ENCODE assay signal across 26 mouse cellular contexts in genomic region chr5:132027859-132028498, GRCm38 (mm10).
A peak's percentile ranks its signal among the peaks of the same experiment; 100 is the strongest.
DNase-seq lines count a peak whose midpoint lies in the region; ATAC-seq lines count a peak whose summit lies in the region.
"Had no signal": no experiment of that assay in that cellular context is flagged by ENCODE, and none has a peak within 500 bp of the region (broad histone marks: within the 10 kb centered on the region; RNA-seq: fewer than 3 reads in every experiment).

No protein-coding gene starts in this region.

- H3K4me1 ChIP-seq in embryonic facial prominence, embryonic 14.5 days (ENCODE audit: control insufficient read depth, insufficient read depth, low read length): peaks cover 20% of the 10 kb centered on the region
- peaks cover 5% of the 10 kb centered on the region for H3K4me1 ChIP-seq in limb, embryonic 15.5 days
- H3K4me1 ChIP-seq in intestine, embryonic 15.5 days (replicated peaks): no peaks in the 10 kb centered on the region
- H3K4me1 ChIP-seq: liver, embryonic 12.5 days had no signal

- H3K9ac ChIP-seq in embryonic facial prominence, embryonic 14.5 days (ENCODE audit: low read depth, low read length): no peak overlapping the region
- H3K9ac ChIP-seq in limb, embryonic 15.5 days: no peak overlapping the region
- H3K9ac ChIP-seq in intestine, embryonic 15.5 days: no peak overlapping the region
- H3K9ac ChIP-seq: hindbrain, embryonic 12.5 days; liver, embryonic 12.5 days; liver, postnatal 0 days; neural tube, embryonic 15.5 days had no signal

- no peaks in the 10 kb centered on the region for H3K9me3 ChIP-seq in embryonic facial prominence, embryonic 14.5 days (ENCODE audit: control insufficient read depth, low read length)
- H3K9me3 ChIP-seq in limb, embryonic 15.5 days: no peaks in the 10 kb centered on the region
- H3K9me3 ChIP-seq in intestine, embryonic 15.5 days: no peaks in the 10 kb centered on the region
- H3K9me3 ChIP-seq: hindbrain, embryonic 12.5 days; liver, embryonic 12.5 days; neural tube, embryonic 15.5 days had no signal

- no peaks in the 10 kb centered on the region for H3K27me3 ChIP-seq in embryonic facial prominence, embryonic 14.5 days (replicated peaks; ENCODE audit: control insufficient read depth, insufficient read depth, low read length)
- no peaks in the 10 kb centered on the region for H3K27me3 ChIP-seq in limb, embryonic 15.5 days
- no peaks in the 10 kb centered on the region for H3K27me3 ChIP-seq in intestine, embryonic 15.5 days (replicated peaks)
- H3K27me3 ChIP-seq: hindbrain, embryonic 12.5 days; liver, embryonic 12.5 days; neural tube, embryonic 15.5 days had no signal

- 44% methylated on average over 5 of the region's 5 CpGs for WGBS in embryonic facial prominence, embryonic 14.5 days
- 50% methylated on average over 5 of the region's 5 CpGs for WGBS in limb, embryonic 15.5 days
- 46% methylated on average over 5 of the region's 5 CpGs for WGBS in intestine, embryonic 15.5 days

- no peaks in the 10 kb centered on the region for H3K36me3 ChIP-seq in embryonic facial prominence, embryonic 14.5 days (ENCODE audit: control insufficient read depth, insufficient read depth, low read length)
- H3K36me3 ChIP-seq in limb, embryonic 15.5 days: no peaks in the 10 kb centered on the region
- H3K36me3 ChIP-seq in intestine, embryonic 15.5 days: no peaks in the 10 kb centered on the region
- H3K36me3 ChIP-seq: hindbrain, embryonic 12.5 days; liver, embryonic 12.5 days; neural tube, embryonic 15.5 days had no signal

- no peak overlapping the region for H3K4me3 ChIP-seq in embryonic facial prominence, embryonic 14.5 days (ENCODE audit: low read depth, low read length)
- H3K4me3 ChIP-seq in limb, embryonic 15.5 days: no peak overlapping the region
- H3K4me3 ChIP-seq in intestine, embryonic 15.5 days (replicated peaks): no peak overlapping the region
- H3K4me3 ChIP-seq: hindbrain, embryonic 12.5 days; liver, embryonic 12.5 days; neural tube, embryonic 15.5 days had no signal

- H3K4me2 ChIP-seq in embryonic facial prominence, embryonic 14.5 days (ENCODE audit: low read depth, low read length): 0 out of 2 replicates have a peak overlapping the region, but pooled peaks have one; percentile 11
- no peak overlapping the region for H3K4me2 ChIP-seq in limb, embryonic 15.5 days
- H3K4me2 ChIP-seq in intestine, embryonic 15.5 days (replicated peaks): no peak overlapping the region
- H3K4me2 ChIP-seq: hindbrain, embryonic 12.5 days; liver, embryonic 12.5 days; neural tube, embryonic 15.5 days had no signal

- ATAC-seq in frontal cortex, adult (ENCODE audit: low TSS enrichment): peak; percentile 62; the same call in 1 of the 2 replicates
- peak; percentile 68; the same call in 1 of the 2 replicates for ATAC-seq in embryonic facial prominence, embryonic 14.5 days (ENCODE audit: low read depth)
- no peak for ATAC-seq in limb, embryonic 15.5 days (ENCODE audit: insufficient number of reproducible peaks, low FRiP score, low TSS enrichment, low read depth)
- ATAC-seq in intestine, embryonic 15.5 days: no peak
- ATAC-seq: intestine, postnatal 0 days; liver, embryonic 12.5 days; liver, postnatal 0 days had no signal

- no peak for DNase-seq in frontal cortex, postnatal 10 days (ENCODE audit: low spot score in 2 of 2)
- DNase-seq in right cerebral cortex, adult 18-20 months: peak; percentile 5
- no peak for DNase-seq in right cerebral cortex, postnatal 14 days
- peak; percentile 87 for DNase-seq in embryonic facial prominence, embryonic 14.5 days (ENCODE audit: low spot score)
- DNase-seq: adrenal gland, postnatal 25 days; B cell, adult 2 months; cerebellum, adult 8-10 months; cerebellum, postnatal 25 days; gastrocnemius, postnatal 25 days; heart, adult 11 months; heart, postnatal 36 days; kidney, postnatal 10 days; liver, postnatal 0 days; lung, postnatal 10 days; midbrain, embryonic 14.5 days; retina, postnatal 1 day; spleen, adult 18-20 months; thymus, postnatal 4 days had no signal

- H3K27ac ChIP-seq in embryonic facial prominence, embryonic 14.5 days (replicated peaks; ENCODE audit: low read depth, low read length): peak overlapping the region; percentile 55; the same call in 1 of the 2 replicates
- peak overlapping the region; percentile 35; the same call in 1 of the 2 replicates for H3K27ac ChIP-seq in limb, embryonic 15.5 days
- no peak overlapping the region for H3K27ac ChIP-seq in intestine, embryonic 15.5 days
- H3K27ac ChIP-seq: hindbrain, embryonic 12.5 days; liver, embryonic 12.5 days; macrophage; neural tube, embryonic 15.5 days had no signal

Comparison
In these comparisons a context has a peak if more than half of its experiments do, and no peak if none do; other contexts are left out.
1. DNase-seq: peak in right cerebral cortex, adult 18-20 months (single experiment) and embryonic facial prominence, embryonic 14.5 days (single experiment); none in frontal cortex, postnatal 10 days (0 of 2) and right cerebral cortex, postnatal 14 days (single experiment).
2. ATAC-seq: peak in frontal cortex, adult (single experiment) and embryonic facial prominence, embryonic 14.5 days (single experiment); none in limb, embryonic 15.5 days (single experiment) and intestine, embryonic 15.5 days (single experiment).